Mouse (Mus musculus) frontal cortex, postnatal 36 days (tissue): ENCODE data around the gene Sipa1l3.

Experiments
- DNase-seq, 2 experiments: peaks; one replicate each; pipeline ENCODE4 v3.0.0; 2022; ENCODE audit warnings: low spot score in 2 of 2

The Sipa1l3 gene

GRCm38 (mm10) chr7:29383255-29383654, 135.2 kb downstream of the Sipa1l3 start:
- peak; percentile 73 to 76 for DNase-seq

GRCm38 (mm10) chr7:29381466-29382040, 136.9 kb downstream of the Sipa1l3 start:
- DNase-seq, result no peak

- DNase-seq, result no peak
Observed at GRCm38 (mm10) chr7:29374054-29374453, 144.4 kb downstream of the Sipa1l3 start.

GRCm38 (mm10) chr7:29372123-29372522, 146.3 kb downstream of the Sipa1l3 start:
- DNase-seq, result no peak

GRCm38 (mm10) chr7:29370031-29370430, 148.4 kb downstream of the Sipa1l3 start:
- DNase-seq, result no peak

- no peak for DNase-seq
Observed at GRCm38 (mm10) chr7:29368004-29368320, 150.5 kb downstream of the Sipa1l3 start.

GRCm38 (mm10) chr7:29367166-29368003, 151.1 kb downstream of the Sipa1l3 start:
- DNase-seq, result peak in 1 of 2 experiments; percentile 66

GRCm38 (mm10) chr7:29364052-29364451, 154.4 kb downstream of the Sipa1l3 start:
- DNase-seq, result peak in 1 of 2 experiments; percentile 76

GRCm38 (mm10) chr7:29361497-29361896, 156.9 kb downstream of the Sipa1l3 start:
- no peak for DNase-seq

GRCm38 (mm10) chr7:29355406-29355805, 163.0 kb downstream of the Sipa1l3 start:
- DNase-seq, result no peak

- peak in 1 of 2 experiments; percentile 55 for DNase-seq
Observed at GRCm38 (mm10) chr7:29354161-29354560, 164.3 kb downstream of the Sipa1l3 start.

- DNase-seq, result no peak
Observed at GRCm38 (mm10) chr7:29352246-29352645, 166.2 kb downstream of the Sipa1l3 start.

- DNase-seq, result no peak
Observed at GRCm38 (mm10) chr7:29350489-29350888, 168.0 kb downstream of the Sipa1l3 start.

GRCm38 (mm10) chr7:29346212-29346611, 172.2 kb downstream of the Sipa1l3 start:
- DNase-seq, result no peak

- no peak for DNase-seq
Observed at GRCm38 (mm10) chr7:29345534-29345933, 172.9 kb downstream of the Sipa1l3 start.

GRCm38 (mm10) chr7:29343746-29344145, 174.7 kb downstream of the Sipa1l3 start:
- no peak for DNase-seq

GRCm38 (mm10) chr7:29342489-29343092, 175.8 kb downstream of the Sipa1l3 start:
- no peak for DNase-seq

- DNase-seq, result peak; percentile 40 to 49
Observed at GRCm38 (mm10) chr7:29341722-29342121, 176.7 kb downstream of the Sipa1l3 start.

- no peak for DNase-seq
Observed at GRCm38 (mm10) chr7:29340838-29341237, 177.6 kb downstream of the Sipa1l3 start.

GRCm38 (mm10) chr7:29340247-29340646, 178.2 kb downstream of the Sipa1l3 start:
- no peak for DNase-seq

GRCm38 (mm10) chr7:29338984-29339679, 179.3 kb downstream of the Sipa1l3 start:
- DNase-seq, result no peak

- DNase-seq, result no peak
Observed at GRCm38 (mm10) chr7:29338351-29338919, 180.0 kb downstream of the Sipa1l3 start.
